Mouse (Mus musculus): ENCODE measurements at regions not wholly inside any gene's neighbourhood (a gene's known extent, or its start where the extent isn't known, plus 50 kb on each side); places are given as distances from the start of the nearest gene placed in this dataset.

GRCm38 (mm10) chr2:171800511-171801268 is 242.6 kb downstream of the Cbln4 start:
- no peak for DNase-seq

DNA sequence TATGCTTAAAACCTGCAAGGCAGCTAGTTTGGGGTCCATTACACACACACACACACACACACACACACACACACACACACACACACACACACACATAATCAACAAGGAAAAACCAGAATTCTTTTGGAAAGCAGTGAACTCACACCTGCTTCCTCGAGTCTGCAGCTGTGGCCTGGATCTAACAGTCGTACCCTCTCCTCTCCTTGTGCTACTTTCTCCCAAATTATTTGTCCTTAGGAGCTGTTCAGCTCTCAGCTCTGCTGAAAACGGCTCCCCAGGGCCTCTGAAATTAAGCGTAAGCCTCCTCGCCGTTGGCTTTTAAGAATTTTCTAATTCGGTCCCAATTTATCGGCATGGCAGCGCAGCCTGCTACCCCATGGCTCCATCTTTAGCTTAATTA is 243.9 kb downstream of the Cbln4 start:
- DNase-seq, result no peak

DNA sequence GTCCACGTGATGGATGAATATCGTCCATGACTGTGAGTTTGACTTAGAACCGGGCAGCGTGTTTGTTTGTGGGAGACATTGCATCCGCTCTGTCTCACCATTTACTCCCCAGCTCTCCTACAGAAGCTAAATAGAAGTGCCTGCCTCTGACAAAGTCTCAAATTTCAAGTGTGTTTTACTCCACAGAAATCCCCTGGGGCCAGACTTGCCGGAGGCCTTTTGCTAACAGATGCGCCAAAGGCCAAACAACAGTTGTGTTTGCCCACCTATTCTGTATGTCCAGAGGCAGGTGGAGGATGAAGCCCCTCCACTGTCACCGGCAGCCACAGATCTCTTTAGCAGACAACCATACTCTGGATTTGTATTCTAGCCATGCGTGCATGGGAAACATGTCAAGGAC is 252.6 kb downstream of the Cbln4 start:
- no peak for DNase-seq

GRCm38 (mm10) chr2:171766193-171766930 is 276.9 kb downstream of the Cbln4 start:
- DNase-seq, result no peak

- DNase-seq, result no peak
Measured at GRCm38 (mm10) chr2:171765071-171765470, 278.2 kb downstream of the Cbln4 start.

DNA sequence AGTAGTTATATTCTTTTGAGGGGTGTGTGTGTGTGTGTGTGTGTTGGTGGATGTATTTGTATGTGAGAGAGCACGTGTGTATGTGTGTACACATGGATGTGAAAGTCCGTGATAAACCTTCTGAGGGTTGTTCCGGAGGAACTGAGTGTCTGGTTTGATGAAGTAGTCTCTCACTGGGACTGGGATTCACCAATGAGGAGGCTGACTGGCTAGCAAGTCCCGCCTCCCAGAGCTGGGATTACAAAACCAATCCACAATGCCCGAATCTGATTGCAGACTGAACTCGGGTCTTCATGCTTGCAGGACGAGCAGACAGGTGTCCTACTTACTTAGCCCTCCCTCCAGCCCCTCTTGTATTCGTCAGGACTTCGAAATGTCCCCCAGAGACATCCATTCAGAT is 289.8 kb downstream of the Cbln4 start:
- DNase-seq, result no peak

- DNase-seq, result no peak
Measured at GRCm38 (mm10) chr2:171747162-171747561, 296.1 kb downstream of the Cbln4 start.

DNA sequence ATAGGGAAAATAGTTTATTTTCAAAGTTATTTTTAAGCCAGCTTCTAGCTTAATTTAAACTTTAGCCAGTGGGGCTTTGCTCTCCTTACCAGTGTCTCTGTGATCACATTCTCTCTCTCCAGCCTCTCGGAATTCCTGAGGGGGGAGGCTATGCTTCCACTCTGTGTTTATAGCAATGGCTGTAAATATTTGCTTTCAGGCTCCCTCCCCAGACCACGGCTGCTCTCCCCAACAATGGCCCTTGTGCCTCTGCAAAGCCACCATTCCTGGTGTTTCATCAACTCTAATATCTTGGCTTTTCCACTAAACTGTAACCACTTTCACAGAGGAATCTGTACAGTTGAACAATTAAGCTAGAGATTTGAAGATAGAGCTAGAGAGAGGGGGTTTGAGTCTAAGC is 300.2 kb downstream of the Cbln4 start:
- no peak for DNase-seq

DNA sequence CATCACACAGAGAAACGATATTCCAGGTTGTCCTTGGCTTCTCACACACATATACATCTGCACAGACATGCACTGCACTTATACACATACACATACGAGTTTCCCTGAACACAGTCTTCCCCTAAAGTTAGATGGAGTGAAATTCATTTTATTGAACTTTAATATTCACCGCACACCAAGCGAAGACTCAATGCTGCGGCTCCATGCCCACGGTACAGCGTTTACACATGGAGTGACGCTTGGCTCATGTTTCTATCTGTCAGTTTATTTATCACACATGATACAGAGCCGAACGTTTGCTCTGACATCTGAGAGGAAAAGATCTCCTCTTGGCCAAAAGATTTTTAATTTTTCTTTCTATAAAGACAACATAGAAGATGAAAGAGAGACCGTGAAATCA is 300.6 kb downstream of the Cbln4 start:
- DNase-seq, result no peak

DNA sequence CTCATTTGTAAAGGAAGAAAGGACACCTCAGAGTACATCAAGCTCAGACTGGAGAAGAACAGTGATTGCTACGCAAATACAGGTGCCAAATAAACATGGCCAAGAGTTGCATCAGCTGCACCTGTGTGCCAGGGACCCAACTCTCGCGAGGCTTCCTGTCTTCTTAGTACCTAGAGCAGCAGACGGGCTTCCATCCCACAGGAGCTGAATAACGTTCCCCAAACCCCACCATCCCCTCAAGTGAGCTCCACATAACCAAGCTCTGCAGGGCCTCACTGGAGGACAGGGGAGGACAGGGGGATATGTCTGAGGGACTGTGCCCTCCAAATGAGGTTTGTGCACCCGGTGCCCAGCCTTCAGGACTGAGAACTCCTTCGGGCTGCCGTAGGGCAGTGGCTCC is 305.5 kb downstream of the Cbln4 start:
- DNase-seq, result no peak

GRCm38 (mm10) chr2:171735061-171735490 is 308.2 kb downstream of the Cbln4 start:
- no peak for DNase-seq

DNA sequence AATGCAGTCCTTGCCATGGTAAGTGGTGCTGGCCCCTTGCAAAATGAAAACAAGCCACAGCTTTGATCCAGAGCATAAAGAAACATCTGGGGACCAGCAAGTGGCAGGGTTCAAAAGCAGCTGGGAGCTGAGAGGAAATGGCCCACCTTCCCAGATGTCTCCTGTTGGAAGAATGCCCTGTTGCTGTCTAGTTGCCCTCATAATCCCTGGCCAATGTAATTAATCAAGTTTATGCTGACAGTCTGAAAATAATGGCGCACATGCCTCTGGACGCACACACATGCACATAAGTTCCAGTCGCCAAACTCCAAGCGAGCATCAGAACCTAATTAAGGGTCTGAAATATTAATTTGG is 308.7 kb downstream of the Cbln4 start:
- DNase-seq, result no peak

DNA sequence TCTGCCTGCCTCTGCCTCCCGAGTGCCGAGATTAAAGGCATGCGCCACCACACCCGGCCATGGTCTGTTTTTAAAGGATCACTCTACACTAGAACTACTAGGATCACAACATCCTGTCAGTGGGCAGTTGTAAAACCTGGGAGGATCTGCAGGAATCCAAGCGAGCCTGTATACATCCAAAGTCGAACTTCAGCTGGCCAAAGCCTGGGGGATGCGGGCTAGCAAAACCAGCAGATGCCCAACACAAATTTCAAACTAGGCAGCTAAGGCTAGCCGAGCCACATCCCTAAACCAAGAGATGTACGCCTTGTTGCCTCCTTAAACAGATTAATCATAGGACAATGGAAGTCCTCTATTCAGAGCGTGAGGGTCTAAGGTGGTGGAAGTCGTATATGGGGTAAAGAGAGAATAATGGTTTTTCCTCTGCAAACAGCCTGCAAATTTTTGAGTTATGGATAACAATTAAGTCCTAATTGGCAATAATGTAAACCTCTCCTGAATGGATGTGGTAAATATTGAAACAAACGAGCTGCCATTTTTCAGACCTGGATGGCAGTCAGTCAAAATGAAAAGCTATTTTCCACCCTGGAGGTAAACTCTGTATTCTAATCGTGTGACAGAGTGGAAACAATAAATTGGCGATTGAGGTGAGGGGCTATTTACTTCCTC is 309.2 kb downstream of the Cbln4 start:
- no peak for DNase-seq

DNA sequence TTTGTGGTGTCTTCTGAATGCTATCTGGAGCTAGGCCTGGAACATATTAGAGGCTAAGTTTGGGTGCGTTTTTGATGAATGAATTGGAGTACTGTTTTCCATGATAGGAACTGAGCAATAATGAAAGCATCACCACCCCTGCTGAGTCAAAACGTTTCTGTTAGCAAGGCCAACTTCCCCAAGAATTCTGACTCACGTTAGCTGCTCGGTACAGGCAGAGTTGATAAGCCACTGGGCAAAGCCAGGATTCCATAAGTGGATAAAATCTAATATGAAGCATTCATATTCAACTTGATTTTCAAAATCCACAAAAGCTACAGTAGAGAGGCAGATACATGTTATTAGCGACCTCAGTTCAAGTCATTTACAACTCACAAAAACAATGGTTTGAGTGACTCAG is 324.0 kb downstream of the Cbln4 start:
- no peak for DNase-seq

GRCm38 (mm10) chr2:171718855-171719254 is 324.4 kb downstream of the Cbln4 start:
- DNase-seq, result no peak

GRCm38 (mm10) chr2:171712816-171713570 is 330.3 kb downstream of the Cbln4 start:
- DNase-seq, result no peak

DNA sequence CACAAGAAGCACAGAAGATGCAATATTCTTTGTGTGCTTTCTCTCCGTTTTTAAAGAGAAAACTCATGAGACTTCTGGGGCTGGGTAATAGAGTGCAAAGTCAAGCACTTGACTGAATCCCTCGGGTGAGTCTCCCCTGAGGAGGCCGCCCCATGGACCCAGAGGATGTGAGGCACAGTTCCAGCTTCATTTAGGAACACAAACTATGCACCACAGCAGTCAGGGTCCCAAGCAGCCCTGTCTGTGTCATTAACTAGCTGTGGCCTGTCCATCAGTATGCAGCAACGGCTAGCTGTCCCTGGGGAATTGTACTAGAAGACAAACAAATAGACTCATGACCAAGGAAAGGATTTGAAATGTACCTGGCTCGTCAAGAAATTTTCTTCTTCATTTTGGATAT is 349.7 kb downstream of the Cbln4 start:
- no peak for DNase-seq

DNA sequence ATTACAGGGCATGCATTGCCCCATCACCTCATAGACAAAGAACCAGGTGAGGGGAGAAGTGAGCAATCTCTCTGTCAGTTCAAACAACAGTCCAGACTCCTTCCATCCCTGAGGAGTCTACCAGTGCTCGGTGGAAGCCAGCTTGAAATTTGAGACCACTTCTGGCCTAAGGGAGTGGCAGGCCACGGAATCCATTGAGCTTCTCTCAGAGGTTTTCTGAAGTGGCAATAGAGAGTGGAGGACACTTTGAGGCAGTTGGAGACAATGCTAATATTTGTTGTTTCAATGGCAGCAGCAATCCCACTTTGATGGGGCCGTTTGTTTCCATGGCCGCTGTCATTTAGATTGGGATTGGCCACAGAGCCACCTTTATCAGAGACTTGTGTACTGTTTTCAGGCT is 352.5 kb downstream of the Cbln4 start:
- no peak for DNase-seq

GRCm38 (mm10) chr2:171689102-171689501 is 354.2 kb downstream of the Cbln4 start:
- no peak for DNase-seq

DNA sequence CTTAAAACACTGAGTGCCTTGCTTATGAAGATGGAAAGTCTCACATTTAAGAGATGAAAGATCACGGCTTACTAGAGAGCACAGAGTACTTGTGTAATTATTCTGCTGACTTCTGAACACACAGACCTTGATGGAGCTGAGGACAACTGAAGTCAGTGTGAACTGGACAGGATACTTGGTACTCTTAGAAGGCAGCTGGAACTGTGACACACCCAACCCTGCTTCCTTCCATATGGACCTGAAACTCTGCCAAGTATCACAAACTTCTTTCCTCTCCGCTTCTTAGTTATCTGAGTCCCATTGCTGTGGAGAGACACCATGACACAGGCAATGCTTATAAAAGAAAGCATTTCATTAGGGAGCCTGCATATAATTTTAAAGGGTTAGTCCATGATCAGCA is 365.3 kb downstream of the Cbln4 start:
- DNase-seq, result no peak

- no peak for DNase-seq
Measured at GRCm38 (mm10) chr2:171677128-171677527, 366.1 kb downstream of the Cbln4 start.

DNA sequence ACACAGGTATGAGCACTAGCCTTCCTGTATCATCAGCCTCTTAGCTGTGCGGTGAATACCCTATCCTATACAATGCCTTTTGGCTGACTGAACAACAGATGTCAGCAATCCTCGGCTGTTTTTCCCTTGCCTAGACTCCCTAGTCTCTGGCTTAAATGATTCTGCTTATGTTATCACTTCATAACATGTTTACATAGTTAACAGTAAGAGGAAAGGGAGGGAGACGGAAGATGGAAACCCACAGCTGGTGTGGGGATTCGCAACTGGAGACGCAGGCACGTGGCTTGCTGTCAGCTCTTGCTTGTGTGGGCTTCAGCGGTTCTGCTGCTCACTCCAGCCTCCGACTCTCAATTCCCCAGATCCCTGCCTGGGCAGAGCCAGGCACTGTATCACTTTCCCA is 367.2 kb downstream of the Cbln4 start:
- no peak for DNase-seq

DNA sequence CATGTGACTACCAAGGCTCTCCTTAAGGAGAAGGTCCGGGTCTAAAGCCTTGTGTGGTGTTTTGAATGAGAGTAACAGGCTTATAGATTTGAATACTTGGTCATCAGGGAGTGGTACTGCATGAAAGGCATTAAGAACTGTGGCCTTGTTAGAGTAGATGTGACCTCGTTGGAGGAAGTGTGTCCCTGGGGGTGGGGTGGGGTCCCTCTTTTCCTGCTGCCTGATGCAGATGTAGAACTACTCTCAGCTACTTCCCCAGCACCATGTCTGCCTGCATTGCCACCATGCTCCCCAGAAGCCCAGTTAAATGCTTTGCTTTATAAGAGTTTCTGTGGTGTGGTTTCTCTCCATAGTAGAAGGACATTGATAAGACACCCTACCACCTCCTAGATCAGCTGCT is 367.9 kb downstream of the Cbln4 start:
- DNase-seq, result no peak
